Mouse (Mus musculus) CH12.LX (cell line): ENCODE results near the gene Lpin2.

Source experiments
- CHD2 ChIP-seq: IDR thresholded peaks from 2 replicates; pipeline ENCODE4 v1.6.1; 2011; ENCODE audit warnings: low read length, improper control_type of control experiment
- CTCF ChIP-seq, 2 experiments: IDR thresholded peaks in 1 of 2; conservative IDR thresholded peaks in 1 of 2; 2 replicates each; pipeline ENCODE4 v1.5.1; 2011 to 2012; ENCODE audit warnings: low read depth in 2 of 2, low read length in 2 of 2, improper control_type of control experiment in 1 of 2, inconsistent platforms in 1 of 2, mild to moderate bottlenecking in 1 of 2, moderate library complexity in 1 of 2
- E2F4 ChIP-seq: IDR thresholded peaks from 2 replicates; pipeline ENCODE4 v1.6.1; 2011; ENCODE audit warnings: low read depth, low read length, improper control_type of control experiment; ENCODE audit not compliant: insufficient replicate concordance
- ELF1 ChIP-seq: IDR thresholded peaks from 2 replicates; pipeline ENCODE4 v1.6.1; 2014; ENCODE audit warnings: low read depth, mild to moderate bottlenecking, inconsistent platforms, low read length, improper control_type of control experiment
- HCFC1 ChIP-seq: IDR thresholded peaks from 2 replicates; pipeline ENCODE4 v1.6.1; 2012; ENCODE audit warnings: low read depth, mild to moderate bottlenecking, inconsistent platforms, low read length, improper control_type of control experiment
- JUN ChIP-seq: IDR thresholded peaks from 2 replicates; pipeline ENCODE4 v1.6.1; 2011; ENCODE audit warnings: low read depth, mild to moderate bottlenecking, low read length, improper control_type of control experiment, moderate library complexity; ENCODE audit not compliant: insufficient read depth
- KAT2A ChIP-seq: IDR thresholded peaks from 2 replicates; pipeline ENCODE4 v1.6.1; 2012; ENCODE audit warnings: low read length, improper control_type of control experiment, inconsistent platforms; ENCODE audit not compliant: insufficient replicate concordance
- MYC ChIP-seq: IDR thresholded peaks from 2 replicates; pipeline ENCODE4 v1.6.1; 2011; ENCODE audit warnings: low read depth, mild to moderate bottlenecking, improper control_type of control experiment, low read length
- POLR2A ChIP-seq: IDR thresholded peaks from 2 replicates; pipeline ENCODE4 v1.6.1; 2011; ENCODE audit warnings: low read depth, mild to moderate bottlenecking, improper control_type of control experiment, low read length
- TBP ChIP-seq: conservative IDR thresholded peaks from 2 replicates; pipeline ENCODE4 v1.6.1; 2011; ENCODE audit warnings: low read depth, low read length, improper control_type of control experiment
- USF1 ChIP-seq: IDR thresholded peaks from 2 replicates; pipeline ENCODE4 v1.6.1; 2014; ENCODE audit warnings: low read depth, mild to moderate bottlenecking, inconsistent platforms, low read length, improper control_type of control experiment

- TF ChIP-seq E2F4 (no peak), USF1 (no peak), POLR2A (no peak), CTCF (conservative IDR thresholded peaks at IDR 0.05 in 1 of 2, IDR thresholded peaks at IDR 0.05 in 1 of 2; ENCODE audit: low read depth in 2 of 2, low read length in 2 of 2) (no peak), CHD2 (no peak), MYC (no peak), HCFC1 (no peak), ELF1 (no peak), JUN (no peak), KAT2A (no peak), TBP (no peak)
Measured at GRCm38 (mm10) chr17:71250046-71250445, 67.7 kb downstream of the Lpin2 start.
